In the genomic region with DNA sequence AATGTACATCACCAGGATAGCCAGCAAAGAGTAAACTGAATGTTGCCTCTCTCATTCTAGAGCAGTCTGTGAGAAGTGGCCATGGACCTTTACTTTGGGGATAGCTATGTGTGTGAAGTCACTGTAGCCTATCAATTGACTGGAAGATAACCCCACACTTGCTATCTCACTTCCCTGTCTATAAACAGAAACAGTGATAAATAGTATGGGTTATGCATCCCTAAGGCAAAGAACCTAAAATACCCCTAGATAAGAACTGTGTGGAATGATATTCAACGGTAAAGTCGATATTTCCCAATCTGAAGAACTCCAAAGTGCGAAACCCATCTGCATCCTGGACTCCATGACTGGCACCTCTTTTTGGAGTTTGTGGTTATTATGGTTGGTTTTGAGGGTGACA, we compare ENCODE assay signal across 29 mouse cellular contexts. TPM values are rescaled to one million over a fixed set of nuclear protein-coding genes. Genes with fewer than 3 reads are reported as not detected.
"Had no signal": no experiment of that assay in that cellular context is flagged by ENCODE, and none has a peak within 500 bp of the region (broad histone marks: within the 10 kb centered on the region; RNA-seq: fewer than 3 reads in every experiment).

No protein-coding gene starts in this region.

- H3K4me1 ChIP-seq: limb, embryonic 13.5 days; liver, embryonic 12.5 days; liver, embryonic 13.5 days; liver, embryonic 15.5 days; midbrain, embryonic 12.5 days; midbrain, embryonic 13.5 days; midbrain, embryonic 15.5 days; neural tube, embryonic 12.5 days had no signal

- H3K9ac ChIP-seq: limb, embryonic 12.5 days; limb, embryonic 13.5 days; limb, embryonic 15.5 days; liver, embryonic 12.5 days; liver, embryonic 13.5 days; liver, embryonic 14.5 days; liver, embryonic 15.5 days; liver, postnatal 0 days; lung, embryonic 14.5 days; lung, embryonic 15.5 days; midbrain, embryonic 12.5 days; midbrain, embryonic 13.5 days; midbrain, embryonic 15.5 days; neural tube, embryonic 12.5 days had no signal

- H3K4me3 ChIP-seq: limb, embryonic 10.5 days; limb, embryonic 12.5 days; limb, embryonic 13.5 days; limb, embryonic 15.5 days; liver, embryonic 12.5 days; liver, embryonic 13.5 days; liver, embryonic 15.5 days; lung, embryonic 15.5 days; megakaryocyte, embryonic 14.5 days; midbrain, embryonic 10.5 days; midbrain, embryonic 12.5 days; midbrain, embryonic 13.5 days; midbrain, embryonic 15.5 days; myocyte; neural tube, embryonic 12.5 days had no signal

- H3K36me3 ChIP-seq: limb, embryonic 10.5 days; limb, embryonic 12.5 days; limb, embryonic 13.5 days; limb, embryonic 15.5 days; liver, embryonic 12.5 days; liver, embryonic 13.5 days; liver, embryonic 15.5 days; lung, embryonic 15.5 days; midbrain, embryonic 10.5 days; midbrain, embryonic 12.5 days; midbrain, embryonic 13.5 days; midbrain, embryonic 15.5 days; neural tube, embryonic 12.5 days had no signal

- H3K27me3 ChIP-seq: limb, embryonic 12.5 days; limb, embryonic 13.5 days; limb, embryonic 15.5 days; liver, embryonic 12.5 days; liver, embryonic 13.5 days; liver, embryonic 15.5 days; lung, embryonic 15.5 days; midbrain, embryonic 12.5 days; midbrain, embryonic 13.5 days; midbrain, embryonic 15.5 days; neural tube, embryonic 12.5 days had no signal

- DNase-seq: left cerebral cortex, postnatal 4 days; liver; liver, embryonic 13.5 days; liver, postnatal 0 days; lung, adult 18-20 months; lung, adult 2 months; lung, embryonic 14.5 days; lung, postnatal 10 days; lung, postnatal 14 days; lung, postnatal 36 days; lung, postnatal 4 days; midbrain, embryonic 14.5 days had no signal

- H3K27ac ChIP-seq: limb, embryonic 10.5 days; limb, embryonic 12.5 days; limb, embryonic 13.5 days; limb, embryonic 15.5 days; liver, embryonic 12.5 days; liver, embryonic 13.5 days; liver, embryonic 14.5 days; liver, embryonic 15.5 days; lung, embryonic 15.5 days; macrophage; midbrain, embryonic 10.5 days; midbrain, embryonic 12.5 days; midbrain, embryonic 13.5 days; midbrain, embryonic 15.5 days; neural tube, embryonic 12.5 days had no signal

- H3K9me3 ChIP-seq: limb, embryonic 10.5 days; limb, embryonic 12.5 days; limb, embryonic 15.5 days; liver, embryonic 12.5 days; liver, embryonic 13.5 days; liver, embryonic 15.5 days; lung, embryonic 15.5 days; midbrain, embryonic 10.5 days; midbrain, embryonic 12.5 days; midbrain, embryonic 13.5 days; midbrain, embryonic 15.5 days; neural tube, embryonic 12.5 days had no signal

RNA-seq across cellular contexts. Expression of a gene that starts 53.1 kb away (rescaled TPM):
- total RNA-seq: monocyte, adult 5-6 weeks had no signal
